Comparison of ENCODE assay signal across 13 mouse cellular contexts in the genomic region with DNA sequence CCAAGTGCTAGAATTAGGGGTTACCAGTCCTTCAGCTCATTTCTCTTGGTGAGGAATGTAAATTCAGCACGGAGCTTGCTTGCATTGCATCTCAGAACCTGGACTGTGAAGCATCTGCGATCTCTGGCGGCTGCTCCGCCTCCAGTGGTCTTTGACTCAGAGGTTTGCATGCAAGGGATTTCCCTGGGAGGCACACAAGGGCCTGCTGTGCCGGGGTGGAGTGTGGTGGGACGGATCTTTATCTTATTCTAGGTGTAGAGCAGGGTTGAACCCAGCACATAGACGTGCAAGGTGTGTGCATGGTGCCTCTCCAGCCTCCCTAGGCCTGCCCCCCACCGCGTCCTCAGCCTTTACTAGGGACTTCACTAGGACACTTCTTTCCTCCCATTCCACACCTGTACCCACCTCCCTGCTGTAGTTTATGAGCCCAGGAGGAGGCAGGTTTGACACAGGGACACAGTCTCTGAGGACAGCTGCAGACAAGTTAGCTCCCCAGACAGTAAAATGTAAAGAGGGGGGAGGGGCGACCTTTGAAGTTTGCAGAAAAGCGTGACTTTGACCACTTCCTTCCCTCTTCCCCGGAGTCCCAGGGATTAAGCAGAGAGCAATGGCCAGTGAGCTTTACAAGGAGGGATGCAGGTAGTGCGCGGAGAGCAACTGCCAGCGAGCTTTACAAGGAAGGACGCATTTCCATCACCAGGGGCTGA. TPM values are rescaled to one million over a fixed set of nuclear protein-coding genes. Genes with fewer than 3 reads are reported as not detected.
DNase-seq lines count a peak whose midpoint lies in the region; ATAC-seq and TF ChIP-seq lines count a peak whose summit lies in the region.
"Had no signal": no experiment of that assay in that cellular context is flagged by ENCODE, and none has a peak within 500 bp of the region (broad histone marks: within the 10 kb centered on the region; RNA-seq: fewer than 3 reads in every experiment).

No protein-coding gene starts in this region.

- ATAC-seq in hindbrain, embryonic 16.5 days: no peak
- ATAC-seq in hindbrain, embryonic 14.5 days (ENCODE audit: low FRiP score): no peak
- peak; percentile 29 to 47; a peak in 2 of 4 replicates for ATAC-seq in hematopoietic stem cell, adult 5-6 weeks (replicated peaks in 1 of 2; ENCODE audit: insufficient read depth in 1 of 2, low FRiP score in 2 of 2, low TSS enrichment in 1 of 2, low read depth in 1 of 2, poor library complexity in 2 of 2, severe bottlenecking in 2 of 2)
- ATAC-seq in megakaryocyte-erythroid progenitor cell, adult 5-6 weeks (replicated peaks; ENCODE audit: low FRiP score, low TSS enrichment, poor library complexity, severe bottlenecking): 0 out of 2 replicates have a peak, but pooled peaks have one; percentile 34
- ATAC-seq: Patski had no signal

- WGBS in hindbrain, embryonic 16.5 days: 7% methylated on average over 16 of the region's 16 CpGs
- 8% methylated on average over 16 of the region's 16 CpGs for WGBS in hindbrain, embryonic 14.5 days

- H3K27me3 ChIP-seq in hindbrain, embryonic 16.5 days (replicated peaks; ENCODE audit: control insufficient read depth, insufficient read depth, low read length): no peaks in the 10 kb centered on the region
- H3K27me3 ChIP-seq in hindbrain, embryonic 14.5 days (ENCODE audit: control insufficient read depth, insufficient read depth, low read length): 0 out of 2 replicates have a peak, but pooled peaks cover 1% of the 10 kb centered on the region

- H3K9ac ChIP-seq in hindbrain, embryonic 16.5 days (ENCODE audit: low read depth, low read length): peak overlapping the region; percentile 8; the same call in 1 of the 2 replicates
- no peak overlapping the region for H3K9ac ChIP-seq in hindbrain, embryonic 14.5 days
- no peak overlapping the region; the same call in 1 of the 2 replicates for H3K9ac ChIP-seq in ES-E14 (ENCODE audit: insufficient read depth, low read depth, low read length, poor library complexity, severe bottlenecking)
- H3K9ac ChIP-seq: neural tube, embryonic 13.5 days had no signal

- DNase-seq in hindbrain, embryonic 14.5 days (ENCODE audit: low spot score): no peak
- peak; percentile 69 for DNase-seq in ES-E14 (ENCODE audit: low read depth, low spot score)
- DNase-seq in cerebellum, postnatal 14 days: no peak
- DNase-seq in ovary, postnatal 14 days (ENCODE audit: low spot score): no peak
- no peak for DNase-seq in heart, adult 18-20 months
- DNase-seq: cerebellum, adult 2 months had no signal

- no peak overlapping the region for H3K4me2 ChIP-seq in hindbrain, embryonic 16.5 days (ENCODE audit: low read length)
- H3K4me2 ChIP-seq in hindbrain, embryonic 14.5 days (replicated peaks): no peak overlapping the region
- H3K4me2 ChIP-seq: neural tube, embryonic 13.5 days had no signal

- H3K36me3 ChIP-seq in hindbrain, embryonic 16.5 days (ENCODE audit: control insufficient read depth, insufficient read depth, low read length): no peaks in the 10 kb centered on the region
- H3K36me3 ChIP-seq in hindbrain, embryonic 14.5 days (replicated peaks; ENCODE audit: control insufficient read depth, insufficient read depth): no peaks in the 10 kb centered on the region
- no peaks in the 10 kb centered on the region for H3K36me3 ChIP-seq in ES-E14 (ENCODE audit: control insufficient read depth, insufficient read depth, low read length, poor library complexity, severe bottlenecking)
- H3K36me3 ChIP-seq: neural tube, embryonic 13.5 days had no signal

- in situ Hi-C loops in ES-E14 (cut with MboI; ENCODE audit: low sequenced_read_pairs in 2 of 2, unreplicated experiment in 2 of 2): no loop called here

- H3K9me3 ChIP-seq in hindbrain, embryonic 16.5 days (ENCODE audit: control insufficient read depth, low read length): no peaks in the 10 kb centered on the region
- H3K9me3 ChIP-seq in hindbrain, embryonic 14.5 days (ENCODE audit: control insufficient read depth, low read length): no peaks in the 10 kb centered on the region
- H3K9me3 ChIP-seq in ES-E14 (ENCODE audit: control insufficient read depth, insufficient read depth, low read depth, low read length): no peaks in the 10 kb centered on the region
- H3K9me3 ChIP-seq: neural tube, embryonic 13.5 days had no signal

- no peaks in the 10 kb centered on the region for H3K4me1 ChIP-seq in hindbrain, embryonic 16.5 days (ENCODE audit: control insufficient read depth, insufficient read depth, low read depth, low read length)
- H3K4me1 ChIP-seq in hindbrain, embryonic 14.5 days (replicated peaks; ENCODE audit: control insufficient read depth, insufficient read depth, low read length): 0 out of 2 replicates have a peak, but pooled peaks cover 4% of the 10 kb centered on the region
- H3K4me1 ChIP-seq in ES-E14 (ENCODE audit: control insufficient read depth in 2 of 2, insufficient read depth in 2 of 2, low read length in 2 of 2, poor library complexity in 1 of 2): peaks cover 7 to 13% of the 10 kb centered on the region in 2 experiments; a peak in 3 of 4 replicates

- no peak overlapping the region for H3K27ac ChIP-seq in hindbrain, embryonic 16.5 days (ENCODE audit: low read depth, low read length)
- H3K27ac ChIP-seq in hindbrain, embryonic 14.5 days: no peak overlapping the region
- H3K27ac ChIP-seq in ES-E14 (ENCODE audit: insufficient read depth, low read depth, low read length, poor library complexity, severe bottlenecking): no peak overlapping the region
- H3K27ac ChIP-seq: neural tube, embryonic 13.5 days had no signal

- no peak overlapping the region for H3K4me3 ChIP-seq in hindbrain, embryonic 16.5 days (ENCODE audit: low read length)
- no peak overlapping the region for H3K4me3 ChIP-seq in hindbrain, embryonic 14.5 days (replicated peaks; ENCODE audit: low read length)
- H3K4me3 ChIP-seq in ES-E14 (ENCODE audit: insufficient read depth in 1 of 2, low read depth in 1 of 2, low read length in 2 of 2, poor library complexity in 1 of 2, severe bottlenecking in 1 of 2): peak overlapping the region in 1 of 2 experiments; percentile 16; a peak in 1 of 4 replicates
- H3K4me3 ChIP-seq: neural tube, embryonic 13.5 days had no signal

TF ChIP-seq in ES-E14, 5 proteins besides CTCF, POLR2A, EP300 and RAD21:
- TF ChIP-seq ZC3H11A (IDR thresholded peaks at IDR 0.05; ENCODE audit: borderline replicate concordance, low read depth, low read length) (no peak), ZNF384 (IDR thresholded peaks at IDR 0.05; ENCODE audit: low read depth, low read length) (no peak), CHD2 (IDR thresholded peaks at IDR 0.05; ENCODE audit: low read depth, low read length) (no peak), MAFK (IDR thresholded peaks at IDR 0.05; ENCODE audit: insufficient read depth, low read depth, low read length) (no peak), HCFC1 (IDR thresholded peaks at IDR 0.05; ENCODE audit: borderline replicate concordance, insufficient read depth, low read length) (no peak)

RNA-seq across cellular contexts. Expression of gene T, which starts 25.5 kb away (rescaled TPM):
- polyA plus RNA-seq in hindbrain, embryonic 16.5 days (2015; fragmentation: Nextera tagmentation; extraction: Ambion mirVana): 0.25 and 0.35 TPM in 2 replicates
- polyA plus RNA-seq in hindbrain, embryonic 14.5 days (2014; fragmentation: Nextera tagmentation; extraction: Ambion mirVana): 0.22 and 0.27 TPM in 2 replicates
- total RNA-seq in ES-E14 (2012; rRNA removed): 1.7 and 3.5 TPM in 2 replicates
- total RNA-seq in hematopoietic stem cell, adult 5-6 weeks (2017): not detected in 2 replicates
- not detected in 2 replicates for total RNA-seq in megakaryocyte-erythroid progenitor cell, adult 5-6 weeks (2014; fragmentation: Nextera tagmentation)
- total RNA-seq in megakaryocyte-erythroid progenitor cell, adult 5-6 weeks (2017): not detected in 2 replicates
- total RNA-seq in heart, adult 18-20 months (2021): not detected
- total RNA-seq: gastrocnemius, adult 8-10 months; left cerebral cortex, postnatal 25 days had no signal
- polyA plus RNA-seq: Patski had no signal

RNA-seq across cellular contexts. Expression of gene T2, which starts 53.0 kb away (rescaled TPM):
- polyA plus RNA-seq in hindbrain, embryonic 16.5 days (2015; fragmentation: Nextera tagmentation; extraction: Ambion mirVana): 0.72 and 0.99 TPM in 2 replicates
- polyA plus RNA-seq in hindbrain, embryonic 14.5 days (2014; fragmentation: Nextera tagmentation; extraction: Ambion mirVana): 0.31 and 0.53 TPM in 2 replicates
- 0.18 TPM in 1 of 2 replicates, not detected in the other for total RNA-seq in ES-E14 (2012; rRNA removed)
- not detected in 2 replicates for total RNA-seq in hematopoietic stem cell, adult 5-6 weeks (2017)
- not detected in 2 replicates for total RNA-seq in megakaryocyte-erythroid progenitor cell, adult 5-6 weeks (2014; fragmentation: Nextera tagmentation)
- 0.27 TPM in 1 of 2 replicates, not detected in the other for total RNA-seq in megakaryocyte-erythroid progenitor cell, adult 5-6 weeks (2017)
- total RNA-seq in heart, adult 18-20 months (2021): under 1 TPM; 0.59 to 0.65 TPM
- total RNA-seq: gastrocnemius, adult 8-10 months had no signal

Comparison
In these comparisons a context has a peak if more than half of its experiments do, and no peak if none do; other contexts are left out.
1. ATAC-seq: peak in hematopoietic stem cell, adult 5-6 weeks (2 of 2) and megakaryocyte-erythroid progenitor cell, adult 5-6 weeks (single experiment); none in hindbrain, embryonic 16.5 days (single experiment) and hindbrain, embryonic 14.5 days (single experiment).